30 mouse cellular contexts compared by ENCODE assay signal in the genomic region with DNA sequence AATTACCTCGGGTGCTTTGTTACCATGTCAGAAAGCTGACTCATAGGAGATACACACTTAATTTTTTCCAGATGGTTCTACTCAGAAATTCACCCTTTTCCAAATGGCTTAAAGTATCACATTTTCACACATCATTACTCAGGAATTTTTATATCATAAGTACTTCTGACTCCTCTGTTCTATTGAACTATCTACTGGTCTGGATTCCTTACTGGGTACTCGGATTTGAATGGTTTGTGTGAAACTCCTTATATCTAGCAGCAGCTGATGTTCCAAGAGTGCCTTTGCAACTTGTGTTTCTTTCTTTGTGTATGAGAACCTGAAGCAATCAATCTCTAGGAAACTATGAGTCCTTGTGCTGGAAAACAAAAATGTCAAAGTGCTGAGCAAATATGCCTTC.
DNase-seq lines count a peak whose midpoint lies in the region; ATAC-seq and TF ChIP-seq lines count a peak whose summit lies in the region.
"Had no signal": no experiment of that assay in that cellular context is flagged by ENCODE, and none has a peak within 500 bp of the region (broad histone marks: within the 10 kb centered on the region; RNA-seq: fewer than 3 reads in every experiment).

No protein-coding gene starts in this region.

- H3K27ac ChIP-seq in kidney, postnatal 0 days, result 0 out of 2 replicates have a peak overlapping the region, but pooled peaks have one; percentile 13
- H3K27ac ChIP-seq in kidney, embryonic 16.5 days (ENCODE audit: low read length), result no peak overlapping the region
- no peak overlapping the region for H3K27ac ChIP-seq in midbrain, embryonic 11.5 days (ENCODE audit: low read depth, low read length)
- no peak overlapping the region for H3K27ac ChIP-seq in midbrain, postnatal 0 days (ENCODE audit: low read depth, low read length)
- H3K27ac ChIP-seq: embryonic facial prominence, embryonic 10.5 days; embryonic facial prominence, embryonic 13.5 days; forebrain, embryonic 10.5 days; forebrain, embryonic 13.5 days; gastrocnemius, adult 2 months; heart, embryonic 15.5 days; hindbrain, embryonic 10.5 days; hindbrain, embryonic 13.5 days had no signal

- no peaks in the 10 kb centered on the region for H3K36me3 ChIP-seq in kidney, postnatal 0 days (ENCODE audit: insufficient read depth, low read length)
- H3K36me3 ChIP-seq in kidney, embryonic 16.5 days (ENCODE audit: insufficient read depth, low read length), result no peaks in the 10 kb centered on the region
- H3K36me3 ChIP-seq in midbrain, embryonic 11.5 days (ENCODE audit: control insufficient read depth, insufficient read depth, low read length), result no peaks in the 10 kb centered on the region
- no peaks in the 10 kb centered on the region for H3K36me3 ChIP-seq in midbrain, postnatal 0 days (ENCODE audit: insufficient read depth, low read length)
- H3K36me3 ChIP-seq: embryonic facial prominence, embryonic 10.5 days; embryonic facial prominence, embryonic 13.5 days; forebrain, embryonic 10.5 days; heart, embryonic 12.5 days; heart, embryonic 15.5 days; hindbrain, embryonic 10.5 days; hindbrain, embryonic 13.5 days had no signal

- no peaks in the 10 kb centered on the region for H3K27me3 ChIP-seq in kidney, postnatal 0 days (ENCODE audit: insufficient read depth, low read length)
- no peaks in the 10 kb centered on the region for H3K27me3 ChIP-seq in kidney, embryonic 16.5 days (ENCODE audit: insufficient read depth, low read length)
- no peaks in the 10 kb centered on the region for H3K27me3 ChIP-seq in midbrain, embryonic 11.5 days (ENCODE audit: control insufficient read depth, insufficient read depth, low read length)
- H3K27me3 ChIP-seq in midbrain, postnatal 0 days (ENCODE audit: insufficient read depth, low read length), result no peaks in the 10 kb centered on the region
- H3K27me3 ChIP-seq: embryonic facial prominence, embryonic 13.5 days; forebrain, embryonic 13.5 days; heart, embryonic 12.5 days; heart, embryonic 15.5 days had no signal

- H3K4me2 ChIP-seq in kidney, postnatal 0 days (ENCODE audit: low read length), result no peak overlapping the region
- H3K4me2 ChIP-seq in kidney, embryonic 16.5 days (replicated peaks; ENCODE audit: low read depth, low read length), result no peak overlapping the region
- H3K4me2 ChIP-seq in midbrain, embryonic 11.5 days, result no peak overlapping the region
- no peak overlapping the region for H3K4me2 ChIP-seq in midbrain, postnatal 0 days (ENCODE audit: low read depth, low read length, poor library complexity, severe bottlenecking)
- H3K4me2 ChIP-seq: embryonic facial prominence, embryonic 13.5 days; forebrain, embryonic 13.5 days; heart, embryonic 12.5 days; heart, embryonic 15.5 days; hindbrain, embryonic 13.5 days had no signal

- no peak for TF ChIP-seq CTCF in kidney, postnatal 0 days (IDR thresholded peaks at IDR 0.05; ENCODE audit: low read depth)
- TF ChIP-seq CTCF in midbrain, postnatal 0 days (IDR thresholded peaks at IDR 0.05), result no peak

- H3K4me1 ChIP-seq in kidney, postnatal 0 days (replicated peaks; ENCODE audit: insufficient read depth, low read length), result no peaks in the 10 kb centered on the region
- 0 out of 2 replicates have a peak, but pooled peaks cover 13% of the 10 kb centered on the region for H3K4me1 ChIP-seq in kidney, embryonic 16.5 days (ENCODE audit: insufficient read depth, low read length)
- H3K4me1 ChIP-seq in midbrain, embryonic 11.5 days (ENCODE audit: control insufficient read depth, insufficient read depth, low read length), result no peaks in the 10 kb centered on the region
- no peaks in the 10 kb centered on the region for H3K4me1 ChIP-seq in midbrain, postnatal 0 days (ENCODE audit: insufficient read depth, low read length)
- H3K4me1 ChIP-seq: embryonic facial prominence, embryonic 10.5 days; embryonic facial prominence, embryonic 13.5 days; forebrain, embryonic 10.5 days; forebrain, embryonic 13.5 days had no signal

- intact Hi-C loops in left cerebral cortex, postnatal 10 days (cut with DNase I), result no loop called here

- no peak for ATAC-seq in kidney, postnatal 0 days (replicated peaks; ENCODE audit: low FRiP score, low read depth)
- no peak for ATAC-seq in kidney, embryonic 16.5 days (ENCODE audit: low FRiP score, low TSS enrichment)
- ATAC-seq in midbrain, embryonic 11.5 days (ENCODE audit: low FRiP score), result no peak
- ATAC-seq in midbrain, postnatal 0 days (ENCODE audit: low FRiP score), result no peak
- ATAC-seq: forebrain, embryonic 13.5 days; forebrain, postnatal 0 days; hindbrain, embryonic 16.5 days had no signal

- H3K9me3 ChIP-seq in kidney, postnatal 0 days (replicated peaks; ENCODE audit: low read length), result no peaks in the 10 kb centered on the region
- no peaks in the 10 kb centered on the region for H3K9me3 ChIP-seq in kidney, embryonic 16.5 days (ENCODE audit: low read length)
- no peaks in the 10 kb centered on the region for H3K9me3 ChIP-seq in midbrain, embryonic 11.5 days (ENCODE audit: control insufficient read depth, low read length)
- H3K9me3 ChIP-seq in midbrain, postnatal 0 days (ENCODE audit: low read length), result no peaks in the 10 kb centered on the region
- H3K9me3 ChIP-seq: embryonic facial prominence, embryonic 10.5 days; embryonic facial prominence, embryonic 13.5 days; forebrain, embryonic 10.5 days; forebrain, embryonic 13.5 days; heart, embryonic 12.5 days; heart, embryonic 15.5 days; hindbrain, embryonic 10.5 days; hindbrain, embryonic 13.5 days had no signal

- H3K9ac ChIP-seq in kidney, postnatal 0 days (ENCODE audit: low read depth, low read length), result no peak overlapping the region
- no peak overlapping the region for H3K9ac ChIP-seq in kidney, embryonic 16.5 days (replicated peaks; ENCODE audit: low read length)
- H3K9ac ChIP-seq in midbrain, embryonic 11.5 days (ENCODE audit: low read length), result no peak overlapping the region
- no peak overlapping the region for H3K9ac ChIP-seq in midbrain, postnatal 0 days (replicated peaks; ENCODE audit: low read length, poor library complexity, severe bottlenecking)
- H3K9ac ChIP-seq: embryonic facial prominence, embryonic 13.5 days; forebrain, embryonic 13.5 days; forebrain, postnatal 0 days; heart, embryonic 12.5 days; heart, embryonic 15.5 days; hindbrain, embryonic 13.5 days had no signal

- no peak for DNase-seq in kidney, postnatal 0 days (ENCODE audit: low spot score)
- peak; percentile 67 for DNase-seq in midbrain, embryonic 11.5 days (ENCODE audit: low spot score, missing footprints)
- DNase-seq in midbrain, postnatal 0 days (ENCODE audit: low spot score), result no peak
- DNase-seq in NIH3T3 (ENCODE audit: low read depth), result peak; percentile 68
- no peak for DNase-seq in spleen, postnatal 4 days (ENCODE audit: low spot score in 2 of 2)
- no peak for DNase-seq in heart, adult 11 months
- DNase-seq in left cerebral cortex, postnatal 10 days (ENCODE audit: extremely low spot score in 1 of 2, low spot score in 2 of 2), result no peak
- DNase-seq: adrenal gland, adult 8-10 months; adrenal gland, postnatal 25 days; cerebellum, adult 11-12 months; cerebellum, adult 8-10 months; cerebellum, postnatal 10 days; cerebellum, postnatal 36 days; embryo, embryonic 11 days; forebrain, postnatal 0 days; gastrocnemius, adult 2 months; gastrocnemius, postnatal 14 days; heart, adult 18-20 months; heart, postnatal 10 days; heart, postnatal 36 days had no signal

- 76% methylated on average over 2 of the region's 2 CpGs for WGBS in kidney, postnatal 0 days
- WGBS in kidney, embryonic 16.5 days, result 83% methylated on average over 2 of the region's 2 CpGs
- 80% methylated on average over 2 of the region's 2 CpGs for WGBS in midbrain, embryonic 11.5 days
- WGBS in midbrain, postnatal 0 days, result 92% methylated on average over 2 of the region's 2 CpGs

- H3K4me3 ChIP-seq in kidney, postnatal 0 days (replicated peaks; ENCODE audit: low read depth, low read length), result no peak overlapping the region
- no peak overlapping the region for H3K4me3 ChIP-seq in kidney, embryonic 16.5 days (ENCODE audit: low read length)
- no peak overlapping the region for H3K4me3 ChIP-seq in midbrain, embryonic 11.5 days (ENCODE audit: low read depth, low read length)
- H3K4me3 ChIP-seq in midbrain, postnatal 0 days (ENCODE audit: low read depth, low read length), result no peak overlapping the region
- H3K4me3 ChIP-seq: embryonic facial prominence, embryonic 10.5 days; embryonic facial prominence, embryonic 13.5 days; forebrain, embryonic 10.5 days; forebrain, embryonic 13.5 days; gastrocnemius, adult 2 months; heart, embryonic 12.5 days; heart, embryonic 15.5 days; hindbrain, embryonic 10.5 days; hindbrain, embryonic 13.5 days had no signal

Comparison
In these comparisons a context has a peak if more than half of its experiments do, and no peak if none do; other contexts are left out.
1. DNase-seq: peak in midbrain, embryonic 11.5 days (single experiment) and NIH3T3 (single experiment); none in kidney, postnatal 0 days (single experiment), midbrain, postnatal 0 days (single experiment), spleen, postnatal 4 days (0 of 2), heart, adult 11 months (single experiment) and left cerebral cortex, postnatal 10 days (0 of 2).